Mouse (Mus musculus) ES-E14 (cell line): ENCODE results near the gene Cmc1.
"Not testable (repeated sequence)": the region's sequence is repeated elsewhere in the genome, so short reads cannot be mapped to it uniquely, and the experiment has no call there.

Experiments used
- CHD2 ChIP-seq: IDR thresholded peaks from 2 replicates; pipeline ENCODE4 v1.6.1; 2014; ENCODE audit warnings: mild to moderate bottlenecking, low read depth, low read length, inconsistent platforms
- HCFC1 ChIP-seq: IDR thresholded peaks from 2 replicates; pipeline ENCODE4 v1.6.1; 2012; ENCODE audit warnings: low read length, inconsistent platforms, borderline replicate concordance; ENCODE audit not compliant: insufficient read depth
- MAFK ChIP-seq: IDR thresholded peaks from 2 replicates; pipeline ENCODE4 v1.6.1; 2014; ENCODE audit warnings: mild to moderate bottlenecking, low read depth, low read length, inconsistent platforms; ENCODE audit not compliant: insufficient read depth
- ZC3H11A ChIP-seq: IDR thresholded peaks from 2 replicates; pipeline ENCODE4 v1.6.1; 2012; ENCODE audit warnings: low read depth, mild to moderate bottlenecking, inconsistent platforms, low read length, borderline replicate concordance
- ZNF384 ChIP-seq: IDR thresholded peaks from 2 replicates; pipeline ENCODE4 v1.6.1; 2012; ENCODE audit warnings: low read depth, low read length, inconsistent platforms

DNA sequence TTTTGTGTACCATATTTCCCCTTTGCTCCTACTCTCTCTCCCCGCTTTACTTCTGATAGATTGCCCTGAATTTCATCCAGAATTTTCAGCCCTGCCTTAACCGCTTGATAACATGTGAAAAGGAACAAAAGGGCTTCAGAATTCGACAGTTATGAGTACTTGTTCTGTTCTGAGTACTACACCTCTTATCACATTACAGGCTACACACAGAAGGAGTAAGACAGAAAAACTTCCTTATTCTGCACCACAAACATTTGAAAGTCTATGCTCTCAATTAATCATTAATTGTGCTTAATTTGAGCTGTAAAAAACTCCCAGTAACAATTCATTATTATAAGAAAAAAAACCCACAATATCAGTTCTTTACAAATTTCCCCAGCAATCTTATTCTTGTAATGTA lies 9.6 kb downstream of the Cmc1 start:
- not testable (repeated sequence) for TF ChIP-seq ZC3H11A, ZNF384, HCFC1, MAFK, CHD2
